Mouse (Mus musculus) kidney, postnatal 0 days (tissue): ENCODE results near the gene Tshr. TPM values are rescaled to one million over a fixed set of nuclear protein-coding genes. Genes with fewer than 3 reads are reported as not detected.
A peak's percentile ranks its signal among the peaks of the same experiment; 100 is the strongest.
"Not testable (repeated sequence)": the region's sequence is repeated elsewhere in the genome, so short reads cannot be mapped to it uniquely, and the experiment has no call there.

ENCODE experiments used
- ATAC-seq: fragments of 200-750 bp; cut with Nextera tagmentation; replicated peaks from 2 replicates; pipeline ENCODE4 v1.8.0; 2017; ENCODE audit warnings: low read depth, moderate number of reproducible peaks, moderate TSS enrichment, moderate library complexity; ENCODE audit not compliant: low FRiP score
- DNase-seq: peaks from one replicate; pipeline ENCODE4 v3.0.0-alpha.2; 2016; ENCODE audit warnings: low spot score
- H3K27ac ChIP-seq: fragments of 300-500 bp; sonication (generic); 2 replicates; pipeline ENCODE4 v1.5.1; 2014; ENCODE audit warnings: mild to moderate bottlenecking
- H3K27me3 ChIP-seq: fragments of 300-500 bp; sonication (generic); 2 replicates; pipeline ENCODE4 v1.6.1; 2014; ENCODE audit warnings: low read length, mixed read lengths; ENCODE audit not compliant: insufficient read depth
- H3K36me3 ChIP-seq: fragments of 300-500 bp; sonication (generic); 2 replicates; pipeline ENCODE4 v1.6.1; 2014; ENCODE audit warnings: low read length, mixed read lengths; ENCODE audit not compliant: insufficient read depth
- H3K4me1 ChIP-seq: fragments of 300-500 bp; sonication (generic); replicated peaks from 2 replicates; pipeline ENCODE4 v1.6.1; 2014; ENCODE audit warnings: antibody characterized with exemption, low read length, mixed read lengths; ENCODE audit not compliant: insufficient read depth
- H3K4me2 ChIP-seq: fragments of 300-500 bp; sonication (generic); 2 replicates; pipeline ENCODE4 v1.6.1; 2014; ENCODE audit warnings: mild to moderate bottlenecking, low read length, moderate library complexity, mixed read lengths
- H3K4me3 ChIP-seq: fragments of 300-500 bp; sonication (generic); replicated peaks from 2 replicates; pipeline ENCODE4 v1.5.1; 2014; ENCODE audit warnings: low read depth, low read length
- H3K9ac ChIP-seq: fragments of 300-500 bp; sonication (generic); 2 replicates; pipeline ENCODE4 v1.6.1; 2014; ENCODE audit warnings: low read depth, low read length
- H3K9me3 ChIP-seq: fragments of 300-500 bp; sonication (generic); replicated peaks from 2 replicates; pipeline ENCODE4 v1.6.1; 2016; ENCODE audit warnings: low read length, inconsistent platforms, mixed read lengths
- CTCF ChIP-seq: IDR thresholded peaks from 2 replicates; pipeline ENCODE4 v1.5.1; 2016; ENCODE audit warnings: antibody characterized with exemption, low read depth, mild to moderate bottlenecking, moderate library complexity
- WGBS: fragments of 180-500 bp; shearing (Covaris S2); extraction: QIAGEN DNeasy Blood & Tissue Kit; methylation state at CpG from one replicate; pipeline ENCODE4 v1.1.7; 2014; 5-methylcytosine and 5-hydroxymethylcytosine counted together
- polyA plus RNA-seq: library from polyadenylated mRNA; unstranded; fragments of >200 nt; fragmentation: Nextera tagmentation; extraction: Ambion mirVana; gene quantifications from 2 replicates; pipeline ENCODE4 v1.2.1, GENCODE M21; 2015

The Tshr gene
- polyA plus RNA-seq: 1.6 TPM in 2 replicates

- 1% methylated on average over 27 of the region's 27 CpGs for WGBS
These were observed at the start of gene Tshr, which contains the start of gene Cep128 for GRCm38 (mm10) chr12:91384281-91385017. Gene Tshr (plus strand): TSS chr12:91384563. Gene Cep128 (minus strand): TSS chr12:91384409.

GRCm38 (mm10) chr12:91338656-91339055 lies 45.7 kb upstream of the Tshr start:
- not testable (repeated sequence) for ATAC-seq, H3K9ac ChIP-seq, H3K4me1 ChIP-seq, H3K27me3 ChIP-seq, DNase-seq, H3K4me3 ChIP-seq, H3K4me2 ChIP-seq, H3K9me3 ChIP-seq, H3K36me3 ChIP-seq, H3K27ac ChIP-seq
- WGBS: 97% methylated on average over 13 of the region's 13 CpGs

More at GRCm38 (mm10) chr12:91384281-91385017, at the start of gene Tshr, which contains the start of gene Cep128:
- no peak for TF ChIP-seq CTCF
- ATAC-seq (peak; percentile 100), DNase-seq (peak; percentile 99)
- no peaks in the 10 kb centered on the region for H3K27me3 ChIP-seq
- no peaks in the 10 kb centered on the region for H3K9me3 ChIP-seq
- H3K27ac ChIP-seq: no peak within 1 kb of the TSS
- H3K4me3 ChIP-seq: peak within 1 kb of the TSS; percentile 55
- H3K4me2 ChIP-seq: peak within 1 kb of the TSS; percentile 91
- peak within 1 kb of the TSS; percentile 54 for H3K9ac ChIP-seq
- no peaks in the 10 kb centered on the region for H3K4me1 ChIP-seq
- no peaks in the 10 kb centered on the region for H3K36me3 ChIP-seq

GRCm38 (mm10) chr12:91353783-91354182 lies 30.6 kb upstream of the Tshr start:
- H3K27me3 ChIP-seq: no peaks in the 10 kb centered on the region
- H3K4me1 ChIP-seq: no peaks in the 10 kb centered on the region
- no peak for DNase-seq
- H3K36me3 ChIP-seq: no peaks in the 10 kb centered on the region
- H3K27ac ChIP-seq: no peak overlapping the region
- no peak for TF ChIP-seq CTCF
- H3K4me3 ChIP-seq: no peak overlapping the region
- ATAC-seq: no peak
- no peak overlapping the region for H3K4me2 ChIP-seq
- WGBS: 89% methylated on average over 8 of the region's 8 CpGs
- no peak overlapping the region for H3K9ac ChIP-seq
- no peaks in the 10 kb centered on the region for H3K9me3 ChIP-seq

- no peak for TF ChIP-seq CTCF
- no peak overlapping the region for H3K4me2 ChIP-seq
- no peak overlapping the region for H3K9ac ChIP-seq
- no peaks in the 10 kb centered on the region for H3K27me3 ChIP-seq
- WGBS: 85% methylated on average over 3 of the region's 3 CpGs
- ATAC-seq (no peak), DNase-seq (no peak)
- no peaks in the 10 kb centered on the region for H3K36me3 ChIP-seq
- H3K9me3 ChIP-seq: no peaks in the 10 kb centered on the region
- no peak overlapping the region for H3K27ac ChIP-seq
- H3K4me3 ChIP-seq: no peak overlapping the region
- no peaks in the 10 kb centered on the region for H3K4me1 ChIP-seq
These were observed 15.2 kb upstream of the Tshr start for GRCm38 (mm10) chr12:91369173-91369572.

GRCm38 (mm10) chr12:91383516-91384264 lies 673 bp upstream of the Tshr start:
- Histone ChIP-seq H3K4me3 (peak overlapping the region; percentile 55), H3K4me2 (peak overlapping the region; percentile 91), H3K4me1 (no peaks in the 10 kb centered on the region), H3K27ac (no peak overlapping the region), H3K36me3 (no peaks in the 10 kb centered on the region), H3K9me3 (no peaks in the 10 kb centered on the region), H3K9ac (peak overlapping the region; percentile 51), H3K27me3 (no peaks in the 10 kb centered on the region)
- 4% methylated on average over 22 of the region's 22 CpGs for WGBS
- DNase-seq: peak; percentile 6
- peak; percentile 69 for ATAC-seq
- no peak for TF ChIP-seq CTCF

GRCm38 (mm10) chr12:91400232-91401048 lies 16.1 kb downstream of the Tshr start:
- peak; percentile 94 for TF ChIP-seq CTCF
- DNase-seq: peak; percentile 89
- Histone ChIP-seq H3K36me3 (no peaks in the 10 kb centered on the region), H3K27ac (no peak overlapping the region), H3K4me3 (peak overlapping the region; percentile 44), H3K9ac (peak overlapping the region; percentile 18; the same call in 1 of the 2 replicates), H3K27me3 (peaks cover 10% of the 10 kb centered on the region; the same call in 1 of the 2 replicates), H3K9me3 (no peaks in the 10 kb centered on the region), H3K4me2 (peak overlapping the region; percentile 71), H3K4me1 (0 out of 2 replicates have a peak, but pooled peaks cover 4% of the 10 kb centered on the region)
- under 1% methylated on average over 35 of the region's 38 CpGs for WGBS
- peak; percentile 87 for ATAC-seq
